Mouse (Mus musculus) lung, adult 18-20 months (tissue): ENCODE data around the gene Mlst8.

ENCODE experiments used
- DNase-seq, 2 experiments: peaks; one replicate each; pipeline ENCODE4 v3.0.0; 2022; ENCODE audit warnings: mixed read lengths in 2 of 2

The Mlst8 gene

DNA sequence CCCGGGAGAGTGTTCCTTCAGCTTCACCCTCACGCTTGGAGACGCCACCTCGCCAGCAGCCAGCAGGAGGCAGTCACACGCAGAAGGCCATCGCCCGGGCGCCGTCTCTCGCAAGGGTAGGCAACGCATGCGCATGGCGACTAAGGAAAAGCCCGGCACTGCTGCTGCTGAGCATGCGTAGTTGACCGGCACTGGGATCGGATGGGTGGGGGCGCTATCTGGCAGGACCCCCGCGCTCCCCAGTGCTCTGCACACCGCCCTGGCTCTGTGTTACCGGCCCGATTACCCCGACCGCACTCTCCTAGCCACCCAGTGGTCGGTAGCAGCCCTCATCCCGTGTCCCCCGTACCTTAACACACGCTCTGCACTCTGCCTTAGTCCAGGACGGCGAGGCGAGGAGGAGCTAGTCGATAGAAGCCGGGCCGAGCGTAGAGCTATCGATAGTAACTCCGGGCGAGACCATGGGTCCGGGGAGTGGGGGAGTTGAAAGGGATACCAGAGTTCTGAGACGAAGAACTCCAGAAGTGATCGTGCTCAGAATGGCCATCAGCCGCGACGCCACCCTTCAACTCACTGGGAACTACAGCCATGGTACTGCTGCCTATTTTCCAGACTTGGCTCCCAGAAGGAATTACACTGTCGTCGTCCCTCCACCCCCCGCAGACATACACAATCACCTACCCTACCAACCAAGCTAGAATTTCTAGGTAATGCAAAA is at the start of gene Mlst8:
Mlst8 (minus strand) TSS at position 416 of the 718 bp plus-strand sequence.
- peak; percentile 95 to 97 for DNase-seq

DNA sequence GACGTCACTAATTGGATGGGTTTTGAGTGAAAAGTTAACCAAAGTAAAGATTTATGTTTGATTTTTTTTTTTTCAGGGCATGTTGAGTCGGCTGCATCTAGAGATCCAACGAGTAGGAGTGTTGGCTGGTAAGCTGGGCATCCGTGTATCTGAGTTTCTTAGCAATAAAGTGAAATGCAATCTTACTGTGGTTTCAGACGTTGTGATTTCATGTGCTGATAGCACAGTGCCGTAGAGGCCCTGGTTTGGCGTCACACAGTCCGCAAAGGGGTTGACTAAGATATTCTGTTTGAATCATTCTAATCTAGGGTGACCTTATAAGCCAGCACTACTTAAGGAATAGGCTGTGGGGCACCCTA is 49.7 kb upstream of the Mlst8 start:
- DNase-seq, result no peak

DNA sequence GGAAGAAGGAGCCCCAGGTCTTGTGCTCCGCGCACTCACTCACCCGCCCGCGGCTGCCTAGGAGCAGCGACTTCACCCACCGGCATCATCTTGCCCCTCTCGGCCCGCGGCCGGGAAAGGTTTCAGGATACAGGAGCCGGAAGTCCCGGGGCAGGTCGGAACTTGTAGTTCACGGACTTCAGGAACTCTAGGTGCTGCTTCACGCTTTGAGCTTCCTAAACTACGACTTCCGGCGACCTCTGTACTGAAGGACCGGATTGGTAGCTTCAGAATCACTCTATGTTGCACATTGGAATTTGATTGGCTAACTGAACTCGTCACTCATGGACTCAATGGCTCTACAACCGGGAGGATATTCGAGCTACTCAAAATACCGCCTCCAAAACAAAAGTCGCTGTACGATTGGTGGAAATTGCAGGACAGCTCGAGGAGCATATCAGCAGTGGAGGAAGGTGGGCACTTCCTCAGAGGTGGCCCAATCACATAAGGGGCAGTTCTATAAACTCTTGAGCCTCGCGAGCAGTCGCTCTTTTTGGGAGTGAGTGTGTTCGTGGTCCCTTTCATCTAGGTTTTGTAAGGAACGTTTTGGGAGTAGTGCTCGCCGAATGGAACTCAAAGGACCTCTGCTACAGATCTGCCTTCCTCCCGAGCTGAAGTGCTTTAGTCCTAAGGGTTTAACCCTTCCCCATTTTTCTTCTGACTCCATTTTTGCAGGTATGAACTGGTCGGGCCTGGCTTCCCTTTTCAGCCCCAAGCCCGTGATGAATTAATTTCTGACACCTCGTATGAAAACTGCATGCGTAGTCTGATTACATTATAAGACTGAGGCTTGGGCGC is 49.1 kb upstream of the Mlst8 start, which contains the start of gene Traf7:
Traf7 (minus strand) TSS at position 216 of the 837 bp plus-strand sequence.
- peak; percentile 96 to 98 for DNase-seq

DNA sequence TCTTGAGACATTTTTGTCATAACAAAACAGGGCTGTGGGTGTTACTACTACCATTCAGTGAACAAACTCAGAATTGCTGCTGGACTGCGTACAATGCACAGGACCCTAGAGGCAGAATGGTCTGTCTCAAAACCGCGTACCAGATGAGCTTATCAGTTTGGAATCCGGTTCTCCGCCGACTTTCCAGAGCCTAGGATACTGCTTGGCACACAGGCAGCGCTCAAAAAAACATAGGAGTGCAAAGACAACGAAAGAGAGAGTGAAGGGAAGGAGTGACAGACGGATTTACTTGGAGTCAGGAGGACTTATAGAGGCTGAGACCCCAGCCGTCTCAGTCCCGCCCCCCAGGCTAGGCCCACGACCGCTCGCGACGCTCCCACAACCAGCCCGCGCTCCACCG is 48.4 kb upstream of the Mlst8 start:
- DNase-seq, result no peak

DNA sequence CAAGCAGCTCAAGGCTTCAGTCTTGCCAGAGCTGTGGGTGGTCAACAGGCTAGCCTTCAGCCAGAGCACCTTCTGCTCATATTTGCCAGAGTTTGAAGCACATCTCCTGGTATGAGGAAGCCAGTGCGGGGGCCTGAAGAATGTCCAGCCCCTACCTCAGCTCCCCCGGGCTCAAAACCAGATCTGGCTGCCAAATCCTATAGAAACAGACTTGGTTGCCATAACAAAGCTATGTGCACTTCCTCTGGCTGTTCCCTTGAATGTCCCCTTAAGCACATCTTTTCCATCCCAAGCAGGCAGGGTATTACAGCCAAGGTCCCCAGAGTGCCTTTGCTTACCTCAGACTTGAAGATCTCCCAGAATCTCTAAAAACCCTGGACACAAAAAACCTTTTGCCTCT is 45.9 kb upstream of the Mlst8 start:
- DNase-seq, result no peak

DNA sequence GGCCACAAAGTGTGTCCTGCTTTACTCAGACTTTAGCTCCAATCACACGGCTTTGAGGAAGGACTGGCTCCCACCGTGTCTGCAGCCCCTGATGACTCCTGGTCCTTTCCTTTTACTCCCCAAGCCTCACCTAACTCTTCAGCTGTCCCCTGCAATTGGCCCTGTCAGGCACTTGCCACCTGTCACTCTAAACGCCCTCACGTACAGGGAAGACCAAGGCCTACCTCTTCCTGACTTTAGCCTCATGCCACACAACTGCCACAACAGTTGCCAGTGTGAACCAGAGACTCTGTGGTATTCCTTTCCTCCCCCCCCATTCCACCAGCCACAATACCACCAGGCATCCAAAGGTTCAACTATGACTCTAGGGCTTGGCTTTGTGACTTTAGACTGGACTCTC is 41.6 kb upstream of the Mlst8 start:
- no peak for DNase-seq

DNA sequence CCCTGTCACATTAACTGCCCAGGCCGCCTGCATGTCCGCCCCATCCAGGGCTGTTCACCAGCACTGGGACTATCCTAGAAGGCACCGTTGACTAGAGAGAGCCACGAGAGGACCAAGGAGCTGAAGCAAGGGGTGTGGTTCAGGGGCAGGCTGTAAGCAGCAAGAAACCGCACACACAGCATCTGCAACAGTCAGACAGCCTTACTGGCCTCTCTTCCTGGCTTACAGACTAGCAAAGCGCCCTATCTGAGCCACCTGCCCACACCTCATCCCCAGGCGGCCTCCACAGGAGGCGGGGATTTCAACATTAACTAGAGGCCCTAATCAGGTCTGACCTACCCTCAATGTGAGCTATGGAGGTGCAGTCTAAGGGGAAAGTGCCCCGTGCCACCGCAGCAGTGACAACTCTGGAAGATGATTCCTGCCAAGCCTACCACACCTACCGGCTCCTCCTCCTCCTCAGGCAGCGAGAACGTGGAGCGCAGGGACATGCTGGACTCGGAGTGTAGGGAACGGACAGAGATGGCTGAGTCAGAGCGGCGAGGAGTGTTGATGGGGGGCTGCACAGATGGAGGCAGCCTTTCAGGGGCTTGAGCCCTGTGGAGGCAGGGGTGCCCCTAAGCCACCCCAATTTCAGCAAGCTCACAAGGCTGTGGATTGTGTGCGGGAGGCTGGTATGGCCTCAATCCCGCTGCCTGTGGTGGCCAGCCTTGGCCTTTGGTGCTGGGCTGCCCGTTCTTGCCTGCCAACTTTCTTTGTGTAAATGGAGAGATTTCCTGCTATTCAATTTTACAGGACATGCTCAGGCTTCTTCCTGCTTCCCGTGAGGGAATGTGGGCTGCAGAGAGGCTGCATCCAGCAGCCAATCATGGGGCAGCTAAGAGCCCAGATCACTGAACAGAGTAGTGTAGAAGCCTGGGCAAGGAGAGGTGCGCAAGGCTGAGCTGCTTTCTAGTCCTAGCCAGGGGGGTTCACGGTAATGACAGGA is 35.7 kb upstream of the Mlst8 start:
- DNase-seq, result peak; percentile 41 to 58

DNA sequence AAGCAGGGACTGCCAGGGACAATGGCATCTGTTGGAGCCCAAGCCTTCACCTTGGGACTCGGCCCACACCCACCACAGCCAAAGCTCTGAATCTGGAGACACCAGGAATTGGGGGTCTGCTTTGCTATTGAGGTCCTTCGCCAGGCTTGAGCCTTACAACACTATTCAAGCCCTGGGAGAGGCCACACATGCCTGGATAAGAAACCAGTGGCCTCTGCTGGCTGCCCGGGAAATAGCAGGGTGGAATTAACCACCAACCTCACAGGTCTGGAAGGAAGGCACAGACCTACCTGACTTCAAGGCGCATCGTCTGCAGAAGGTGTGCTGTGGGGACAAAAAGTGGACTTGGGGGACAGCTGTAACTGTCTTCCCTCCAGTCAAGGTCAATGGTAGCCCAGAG is 34.7 kb upstream of the Mlst8 start:
- DNase-seq, result peak; percentile 52 to 56

DNA sequence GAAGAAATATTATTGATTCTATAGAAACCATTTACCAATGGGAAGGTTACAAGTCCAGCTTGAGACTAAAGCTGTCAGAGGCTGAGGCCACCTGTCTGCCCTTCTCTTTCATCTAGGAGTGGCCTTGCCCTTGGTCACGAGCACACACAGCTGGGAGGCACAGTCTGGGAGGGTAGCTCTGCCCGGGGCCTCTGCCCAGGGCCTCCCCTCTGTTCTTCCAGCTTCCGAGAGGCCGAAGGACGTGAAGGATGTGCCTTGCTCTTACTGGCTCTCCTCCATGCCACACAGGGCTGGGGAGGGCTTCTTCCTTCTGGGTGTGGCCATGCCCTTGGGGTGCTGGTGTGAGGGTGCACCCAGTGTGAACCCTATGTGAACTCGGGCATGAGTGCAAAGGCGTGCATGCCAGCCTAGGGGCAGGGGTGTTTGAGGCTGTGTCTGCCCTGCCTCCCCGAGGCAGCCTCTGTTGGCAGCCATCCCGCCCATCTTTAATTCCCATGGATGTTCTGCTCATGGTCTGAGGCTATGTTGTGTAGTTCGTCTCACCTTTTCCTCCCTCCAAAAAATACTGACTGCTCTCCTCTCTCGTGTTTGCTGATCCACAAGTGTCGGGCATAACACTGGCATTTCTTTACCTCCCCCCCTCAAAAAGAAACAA is 29.1 kb upstream of the Mlst8 start:
- DNase-seq, result no peak

DNA sequence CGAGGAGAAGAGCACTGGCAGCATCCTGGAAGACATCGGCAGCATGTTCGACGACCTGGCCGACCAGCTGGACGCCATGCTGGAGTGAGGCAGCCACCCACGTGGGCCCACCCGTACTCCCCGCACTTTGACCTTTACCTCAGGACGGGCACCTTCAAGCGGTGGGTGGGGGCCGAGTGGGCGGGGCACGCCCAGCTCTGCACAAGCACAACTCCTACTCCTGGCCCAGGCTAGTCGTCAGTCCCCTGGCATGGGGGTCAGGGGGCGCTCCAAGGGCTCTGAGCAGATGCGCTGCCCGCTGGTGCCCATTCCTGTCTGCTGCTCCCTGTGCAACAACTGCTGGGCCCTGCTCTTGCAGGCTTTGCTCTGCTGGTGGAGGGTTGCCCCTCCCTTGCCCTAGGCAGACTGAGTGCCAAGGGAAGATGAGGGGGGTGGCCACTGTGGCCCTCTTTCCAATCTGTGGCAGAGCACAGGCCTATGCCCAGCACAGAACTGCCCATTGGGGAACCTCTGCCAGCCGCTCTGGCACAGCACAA is 28.3 kb upstream of the Mlst8 start:
- no peak for DNase-seq

DNA sequence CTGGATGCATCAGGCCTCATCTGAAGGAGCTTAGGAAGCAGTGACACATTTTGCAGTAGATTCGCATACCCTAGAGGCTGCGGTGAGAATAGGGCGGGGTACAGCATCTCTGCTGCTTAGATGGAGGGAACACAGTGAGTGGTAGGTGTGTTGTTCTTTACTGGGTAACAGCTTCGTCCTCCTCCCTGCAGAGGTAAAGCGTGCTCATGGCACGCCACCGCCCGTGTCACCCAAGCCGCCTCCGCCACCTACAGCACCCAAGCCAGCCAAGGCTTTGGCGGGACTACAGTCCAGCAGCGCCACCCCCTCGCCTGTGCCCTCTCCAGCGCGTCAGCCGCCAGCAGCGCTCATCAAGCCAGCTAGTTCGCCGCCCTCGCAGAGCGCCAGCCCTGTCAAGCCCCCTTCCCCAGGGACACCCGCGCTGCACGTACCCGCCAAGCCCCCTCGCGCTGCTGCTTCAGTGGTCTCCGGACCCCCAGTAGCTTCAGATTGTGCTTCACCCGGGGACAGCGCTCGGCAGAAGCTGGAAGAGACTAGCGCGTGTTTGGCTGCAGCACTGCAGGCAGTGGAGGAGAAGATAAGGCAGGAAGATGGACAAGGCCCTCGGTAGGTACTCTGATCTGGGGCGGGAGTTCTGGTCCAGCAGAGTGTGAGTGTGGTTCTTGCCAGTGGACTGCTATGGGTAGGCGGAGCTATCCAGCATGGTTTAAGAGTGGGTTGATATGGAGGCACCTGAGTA is 27.6 kb upstream of the Mlst8 start:
- DNase-seq, result no peak

DNA sequence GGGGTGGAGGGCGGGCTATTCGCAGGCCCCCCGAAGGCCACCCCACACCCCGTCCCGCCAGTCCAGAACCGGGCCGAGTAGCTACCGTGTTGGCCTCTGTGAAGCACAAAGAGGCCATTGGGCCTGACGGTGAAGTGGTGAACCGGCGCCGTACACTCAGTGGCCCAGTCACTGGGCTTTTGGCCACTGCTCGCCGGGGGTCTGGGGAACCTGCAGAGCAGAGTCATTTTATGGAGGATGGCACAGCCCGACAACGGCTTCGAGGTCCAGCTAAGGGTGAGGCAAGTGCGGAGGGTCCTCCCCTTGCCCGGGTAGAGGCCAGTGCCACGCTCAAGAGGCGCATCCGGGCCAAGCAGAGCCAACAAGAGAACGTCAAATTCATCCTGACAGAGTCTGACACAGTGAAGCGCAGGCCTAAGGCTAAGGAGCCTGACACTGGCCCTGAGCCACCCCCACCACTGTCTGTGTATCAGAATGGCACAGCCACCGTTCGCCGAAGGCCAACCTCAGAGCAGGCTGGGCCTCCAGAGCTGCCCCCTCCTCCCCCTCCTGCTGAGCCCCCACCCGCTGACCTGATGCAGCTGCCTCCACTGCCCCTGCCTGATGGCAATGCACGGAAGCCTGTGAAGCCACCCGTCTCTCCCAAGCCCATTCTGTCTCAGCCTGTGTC is 26.5 kb upstream of the Mlst8 start:
- DNase-seq, result no peak

DNA sequence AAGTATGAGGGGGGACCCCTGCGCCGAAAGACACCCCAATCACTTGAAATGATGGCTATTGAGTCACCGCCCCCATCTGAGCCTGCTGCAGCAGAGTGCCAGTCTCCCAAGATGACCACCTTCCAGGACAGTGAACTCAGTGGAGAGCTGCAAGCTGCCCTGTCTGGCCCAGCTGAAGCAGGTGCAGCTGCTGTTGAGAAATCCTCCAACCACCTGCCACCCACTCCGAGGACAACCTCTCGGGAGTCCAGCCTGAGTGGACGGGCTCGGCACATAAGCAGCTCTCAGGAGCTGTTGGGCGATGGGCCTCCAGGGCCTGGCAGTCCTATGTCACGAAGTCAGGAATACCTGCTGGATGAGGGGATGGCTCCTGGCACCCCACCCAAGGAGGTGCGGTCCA is 25.2 kb upstream of the Mlst8 start:
- no peak for DNase-seq

DNA sequence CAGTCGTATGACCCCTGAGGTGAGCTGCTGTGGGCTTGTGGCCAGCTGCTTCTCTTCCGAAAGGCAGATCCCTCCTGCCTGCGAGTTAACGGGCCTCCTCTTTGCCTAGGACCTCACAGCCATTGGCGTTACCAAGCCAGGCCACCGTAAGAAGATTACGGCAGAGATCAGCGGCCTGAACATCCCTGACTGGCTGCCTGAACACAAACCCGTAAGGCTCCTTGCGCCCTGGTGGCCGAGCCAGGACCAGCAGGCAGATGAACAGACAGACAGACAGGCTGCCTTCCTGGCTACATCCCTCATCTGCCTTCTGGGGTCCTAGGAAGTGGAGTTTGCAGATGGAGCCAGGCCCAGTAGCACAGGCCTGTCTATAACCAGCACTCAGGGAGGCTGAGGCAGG is 23.3 kb upstream of the Mlst8 start:
- DNase-seq, result no peak

DNA sequence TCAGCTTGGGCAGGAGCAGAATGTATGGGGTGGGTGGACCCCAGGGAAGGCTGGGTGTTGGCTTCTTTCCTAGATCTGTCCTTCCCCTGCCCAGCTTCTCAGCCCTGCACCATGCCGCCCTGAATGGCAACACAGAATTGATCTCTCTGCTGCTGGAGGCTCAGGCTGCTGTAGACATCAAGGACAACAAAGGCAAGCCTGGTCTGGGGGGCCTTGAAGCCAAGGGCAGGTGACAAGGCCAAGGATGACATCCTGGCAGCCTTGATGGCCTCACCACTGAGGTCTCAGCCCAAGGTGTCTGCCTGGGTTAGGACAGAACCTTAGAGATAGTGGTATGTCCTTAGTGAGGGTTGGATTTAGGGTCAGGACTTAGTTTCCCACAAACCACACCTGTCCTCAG is 17.1 kb upstream of the Mlst8 start:
- no peak for DNase-seq

DNA sequence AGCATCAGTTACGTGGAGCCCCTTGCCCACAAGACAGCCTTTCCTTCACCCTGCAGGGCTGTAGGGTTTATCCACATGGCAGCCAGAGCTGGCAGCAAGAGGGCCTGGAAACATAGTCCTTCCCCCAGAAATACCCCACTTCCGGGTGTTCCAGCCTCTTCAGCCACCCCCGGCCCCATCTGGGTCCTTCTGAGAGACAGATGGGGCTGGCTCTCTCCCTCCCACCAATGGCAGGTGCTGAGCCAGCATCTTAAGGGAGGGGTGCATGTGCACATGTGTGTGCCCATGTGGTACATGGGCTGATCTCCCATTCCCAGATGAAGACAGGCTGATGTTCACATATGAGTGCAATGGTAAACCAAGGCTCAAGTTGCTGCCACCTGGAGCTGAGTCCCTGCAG is 16.6 kb upstream of the Mlst8 start:
- DNase-seq, result no peak

DNA sequence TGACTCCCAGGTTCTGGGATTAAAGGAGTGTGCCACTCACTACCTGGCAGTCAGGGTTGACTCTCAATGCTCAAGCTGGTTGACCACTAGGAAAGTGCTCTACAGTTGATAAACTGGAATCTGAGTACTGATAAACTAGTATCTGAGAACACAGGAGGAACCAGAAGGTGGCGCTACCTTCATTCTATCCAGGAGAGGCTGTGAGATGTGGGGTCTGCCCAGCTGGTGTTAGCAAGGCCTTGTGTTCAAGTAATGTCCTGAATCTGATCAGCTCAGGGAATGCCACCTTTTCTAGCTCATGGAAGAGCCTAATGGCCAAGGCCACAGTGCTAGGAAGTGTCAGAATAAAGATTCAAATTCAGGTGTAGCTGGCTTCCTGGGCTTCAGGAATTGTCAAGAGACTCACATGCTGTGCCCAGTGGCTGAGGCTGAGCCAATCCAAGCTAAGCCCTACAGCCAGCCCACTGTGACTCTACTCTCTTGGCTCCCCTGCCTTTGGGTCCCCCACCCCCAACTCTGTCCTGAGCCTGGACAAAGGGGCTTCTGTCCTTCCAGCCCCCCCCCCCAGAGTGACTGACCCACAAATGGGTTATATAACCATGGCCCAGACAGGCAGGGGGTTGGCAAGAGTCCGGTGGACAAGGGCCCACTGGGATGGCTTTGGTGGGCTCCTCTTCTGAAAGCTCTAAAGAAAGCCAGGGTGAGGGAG is 15.9 kb upstream of the Mlst8 start:
- DNase-seq, result peak in 1 of 2 experiments; percentile 58

DNA sequence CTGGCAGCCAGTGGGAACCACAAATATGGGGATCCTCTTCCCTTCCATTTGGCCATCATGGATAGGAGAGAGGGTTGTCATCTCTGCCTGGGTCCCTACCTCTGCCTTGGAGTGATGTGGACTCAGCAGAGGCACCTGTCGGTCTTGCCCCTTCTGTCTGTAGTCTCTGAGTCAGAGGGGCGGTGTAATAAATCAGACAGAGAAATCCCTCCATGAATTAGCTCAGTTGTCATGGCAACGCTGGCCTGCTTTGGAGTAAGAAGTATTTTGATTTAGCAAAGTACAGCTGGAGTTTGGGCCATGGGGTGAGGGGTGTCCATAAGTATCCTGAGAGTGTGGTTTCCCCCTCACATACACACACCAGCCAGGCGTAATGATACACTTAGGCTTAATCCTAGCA is 11.5 kb upstream of the Mlst8 start:
- no peak for DNase-seq

DNA sequence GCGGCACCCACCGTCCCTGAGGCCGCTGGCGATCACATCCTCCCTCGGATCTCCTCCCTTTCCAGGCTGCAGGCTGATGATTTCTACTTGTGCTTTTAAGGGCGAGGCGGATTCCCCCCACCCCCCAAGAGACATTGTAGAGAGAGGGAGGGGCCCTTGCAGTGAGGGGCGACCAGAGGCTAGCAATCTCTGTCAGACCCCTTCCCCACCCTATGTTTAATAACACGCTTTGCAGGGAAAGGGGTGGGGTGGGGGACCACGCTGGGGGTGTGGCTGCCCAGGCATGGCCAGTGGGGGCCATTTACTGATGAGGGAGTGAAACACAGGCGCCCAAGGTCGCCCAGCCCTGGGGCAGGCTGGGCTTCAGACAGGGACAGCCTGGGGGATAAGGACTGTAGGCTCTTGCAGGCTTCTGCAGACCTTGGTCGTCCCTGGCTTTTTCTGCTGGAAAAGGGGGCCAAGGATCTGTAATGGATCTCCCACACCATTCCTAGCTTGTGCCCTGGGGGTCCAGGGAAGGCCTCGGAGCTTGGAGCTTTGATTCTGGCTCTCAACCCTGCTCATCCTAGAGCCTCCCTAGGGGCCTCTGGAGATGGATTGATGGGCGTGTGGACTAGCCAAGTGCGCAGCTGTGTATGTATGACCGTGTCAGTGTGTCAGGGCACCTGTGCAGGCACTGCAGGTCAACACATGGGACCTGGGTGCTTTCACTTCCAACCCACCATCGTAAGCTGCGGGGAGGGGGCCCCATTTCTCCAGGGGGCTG is 10.6 kb upstream of the Mlst8 start:
- no peak for DNase-seq
